Mouse (Mus musculus) lung, adult 2 months (tissue): ENCODE data around the gene Fam83b. TPM values are rescaled to one million over a fixed set of nuclear protein-coding genes. Genes with fewer than 3 reads are reported as not detected.

ENCODE experiments used
- DNase-seq: peaks from one replicate; pipeline ENCODE4 v3.0.0; 2022
- H3K4me1 ChIP-seq: fragments of 200-500 bp; 2 replicates; pipeline ENCODE4 v1.6.1; 2011; ENCODE audit warnings: low read length; ENCODE audit not compliant: control insufficient read depth, insufficient read depth
- H3K4me3 ChIP-seq: fragments of 200-500 bp; replicated peaks from 2 replicates; pipeline ENCODE3; 2011; ENCODE audit warnings: low read depth, mild to moderate bottlenecking, control low read depth, low read length; ENCODE audit errors: extremely low read depth
- CTCF ChIP-seq: fragments of 200-500 bp; IDR thresholded peaks from 2 replicates; pipeline ENCODE4 v1.5.1; 2011; ENCODE audit warnings: mild to moderate bottlenecking, low read length, control low read depth; ENCODE audit not compliant: insufficient read depth
- POLR2A ChIP-seq: fragments of 200-500 bp; IDR thresholded peaks from 2 replicates; pipeline ENCODE4 v1.6.1; 2011; ENCODE audit warnings: low read depth, mild to moderate bottlenecking, control low read depth, low read length, borderline replicate concordance; ENCODE audit errors: extremely low read depth
- WGBS: fragments of 180-500 bp; shearing (Covaris S2); methylation state at CpG from one replicate; pipeline ENCODE4 v1.1.7; 2018; 5-methylcytosine and 5-hydroxymethylcytosine counted together
- polyA plus RNA-seq: library from polyadenylated mRNA; depleted of rRNA; stranded (reverse); fragments of >200 nt; gene quantifications from 2 replicates; pipeline ENCODE4 v1.2.3, GENCODE M21; 2012

The Fam83b gene
- polyA plus RNA-seq, 1 experiment, result 0.83 TPM

GRCm38 (mm10) chr9:76564071-76564470 is 2.8 kb downstream of the Fam83b start:
- H3K4me1 ChIP-seq, result no peaks in the 10 kb centered on the region
- H3K4me3 ChIP-seq, result no peak overlapping the region
- TF ChIP-seq POLR2A (no peak), CTCF (no peak)
- WGBS, result 56% methylated on average over 1 of the region's 1 CpGs
- no peak for DNase-seq

- Histone ChIP-seq H3K4me1 (no peaks in the 10 kb centered on the region), H3K4me3 (no peak overlapping the region)
- no peak for TF ChIP-seq POLR2A
- TF ChIP-seq CTCF, result no peak
- WGBS, result 35% methylated on average over 6 of the region's 6 CpGs
- no peak for DNase-seq
These were observed 4.1 kb downstream of the Fam83b start for GRCm38 (mm10) chr9:76562794-76563193.

- H3K4me1 ChIP-seq, result no peaks in the 10 kb centered on the region
- no peak overlapping the region for H3K4me3 ChIP-seq
- TF ChIP-seq CTCF (no peak), POLR2A (no peak)
- no peak for DNase-seq
- 63% methylated on average over 2 of the region's 2 CpGs for WGBS
These were observed 7.7 kb downstream of the Fam83b start for GRCm38 (mm10) chr9:76559240-76559639.

GRCm38 (mm10) chr9:76553758-76554157 is 13.2 kb downstream of the Fam83b start:
- no peak for DNase-seq

GRCm38 (mm10) chr9:76553115-76553514 is 13.8 kb downstream of the Fam83b start:
- WGBS, result 62% methylated on average over 1 of the region's 1 CpGs
- no peak overlapping the region for H3K4me3 ChIP-seq
- no peaks in the 10 kb centered on the region for H3K4me1 ChIP-seq
- no peak for TF ChIP-seq POLR2A
- no peak for TF ChIP-seq CTCF
- no peak for DNase-seq

More at GRCm38 (mm10) chr9:76553758-76554157, 13.2 kb downstream of the Fam83b start:
- Histone ChIP-seq H3K4me3 (no peak overlapping the region), H3K4me1 (no peaks in the 10 kb centered on the region)
- no peak for TF ChIP-seq CTCF
- no peak for TF ChIP-seq POLR2A
- WGBS, result 48% methylated on average over 2 of the region's 2 CpGs

- H3K4me1 ChIP-seq, result no peaks in the 10 kb centered on the region
- no peak for DNase-seq
- TF ChIP-seq CTCF (no peak), POLR2A (no peak)
- H3K4me3 ChIP-seq, result no peak overlapping the region
- 49% methylated on average over 3 of the region's 3 CpGs for WGBS
These were observed 20.2 kb downstream of the Fam83b start for GRCm38 (mm10) chr9:76546714-76547113.

GRCm38 (mm10) chr9:76540684-76541083 is 26.2 kb downstream of the Fam83b start:
- no peak for TF ChIP-seq CTCF
- no peak for TF ChIP-seq POLR2A
- no peak overlapping the region for H3K4me3 ChIP-seq
- no peak for DNase-seq
- no peaks in the 10 kb centered on the region for H3K4me1 ChIP-seq
- 60% methylated on average over 4 of the region's 4 CpGs for WGBS

- no peak for DNase-seq
- TF ChIP-seq CTCF (no peak), POLR2A (no peak)
- 57% methylated on average over 7 of the region's 7 CpGs for WGBS
- H3K4me1 ChIP-seq, result no peaks in the 10 kb centered on the region
- H3K4me3 ChIP-seq, result no peak overlapping the region
These were observed 26.8 kb downstream of the Fam83b start for GRCm38 (mm10) chr9:76539953-76540621.

- WGBS, result 42% methylated on average over 7 of the region's 7 CpGs
- Histone ChIP-seq H3K4me1 (no peaks in the 10 kb centered on the region), H3K4me3 (no peak overlapping the region)
- no peak for TF ChIP-seq CTCF
- TF ChIP-seq POLR2A, result no peak
- DNase-seq, result no peak
These were observed 27.6 kb downstream of the Fam83b start for GRCm38 (mm10) chr9:76539271-76539670.

- Histone ChIP-seq H3K4me1 (no peaks in the 10 kb centered on the region), H3K4me3 (no peak overlapping the region)
- TF ChIP-seq CTCF, result no peak
- DNase-seq, result no peak
- 86% methylated on average over 9 of the region's 9 CpGs for WGBS
These were observed 30.9 kb downstream of the Fam83b start for GRCm38 (mm10) chr9:76536032-76536431.

GRCm38 (mm10) chr9:76532403-76532802 is 34.5 kb downstream of the Fam83b start:
- Histone ChIP-seq H3K4me3 (no peak overlapping the region), H3K4me1 (no peaks in the 10 kb centered on the region)
- no peak for DNase-seq
- WGBS, result 91% methylated on average over 3 of the region's 3 CpGs
- TF ChIP-seq CTCF (no peak), POLR2A (no peak)
